Mouse (Mus musculus) heart, postnatal 0 days (tissue): ENCODE results near the gene Slc9a5.

ENCODE experiments used
- CTCF ChIP-seq: IDR thresholded peaks from 2 replicates; pipeline ENCODE4 v1.5.1; 2016; ENCODE audit warnings: antibody characterized with exemption, control low read depth, low read depth
- EP300 ChIP-seq: IDR thresholded peaks from 2 replicates; pipeline ENCODE4 v1.6.1; 2016; ENCODE audit warnings: antibody characterized with exemption, low read depth

DNA sequence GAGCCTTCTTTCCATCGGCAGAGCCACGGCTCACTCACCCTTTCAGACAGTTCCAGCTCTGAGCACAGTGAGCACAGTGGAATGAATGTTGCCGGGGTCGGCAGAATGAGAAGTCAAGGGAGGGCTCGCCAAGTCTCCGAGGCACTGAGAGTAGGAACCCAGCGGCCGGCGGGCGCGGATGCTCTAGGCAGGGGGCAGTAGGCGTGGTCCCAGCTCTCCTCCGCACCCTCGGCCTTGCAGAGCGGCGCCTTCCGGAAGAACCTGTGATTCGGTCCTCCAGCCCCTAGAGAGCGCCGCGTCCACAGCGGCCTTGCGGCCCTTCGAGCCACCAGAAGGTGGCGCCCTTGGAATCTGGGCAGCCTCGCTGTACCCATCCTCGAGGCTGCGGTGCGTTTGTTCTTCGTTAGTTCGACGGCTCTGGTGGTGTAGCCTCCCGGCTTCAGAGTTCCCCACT, 25.9 kb downstream of the Slc9a5 start:
- TF ChIP-seq EP300 (no peak), CTCF (peak; percentile 47)
